Mouse (Mus musculus) MEL (cell line): ENCODE data around the gene Olfr1396. TPM values are rescaled to one million over a fixed set of nuclear protein-coding genes. Genes with fewer than 3 reads are reported as not detected.

Experiments
- DNase-seq: peaks from one replicate; pipeline ENCODE4 v3.0.0; 2011; ENCODE audit warnings: low read depth, low spot score
- H3K27ac ChIP-seq: 2 replicates; pipeline ENCODE4 v1.5.1; 2012; ENCODE audit warnings: low read depth, mild to moderate bottlenecking, control low read depth, low read length, moderate library complexity; ENCODE audit not compliant: control insufficient read depth
- H3K27me3 ChIP-seq, 2 experiments: fragments of 150-350 bp in 1 of 2; sonication (generic) in 1 of 2; 2 replicates each; pipeline ENCODE4 v1.6.1; 2012; ENCODE audit warnings: low read length in 2 of 2, mild to moderate bottlenecking in 2 of 2, improper control_type of control experiment in 1 of 2, moderate library complexity in 1 of 2; ENCODE audit not compliant: insufficient read depth in 2 of 2, control insufficient read depth in 1 of 2
- H3K36me3 ChIP-seq, 2 experiments: 2 replicates each; pipeline ENCODE4 v1.6.1; 2012 to 2014; ENCODE audit warnings: low read length in 2 of 2, improper control_type of control experiment in 1 of 2, inconsistent platforms in 1 of 2, mild to moderate bottlenecking in 1 of 2; ENCODE audit not compliant: insufficient read depth in 2 of 2, control insufficient read depth in 1 of 2
- H3K4me1 ChIP-seq, 2 experiments: fragments of 150-350 bp in 1 of 2; sonication (generic) in 1 of 2; 2 replicates each; pipeline ENCODE4 v1.6.1; 2012; ENCODE audit warnings: low read length in 2 of 2, improper control_type of control experiment in 1 of 2, mild to moderate bottlenecking in 1 of 2; ENCODE audit not compliant: insufficient read depth in 2 of 2, control insufficient read depth in 1 of 2
- H3K4me3 ChIP-seq, 2 experiments: fragments of 150-350 bp in 1 of 2; sonication (generic) in 1 of 2; 2 replicates each; pipeline ENCODE4 v1.5.1; 2012; ENCODE audit warnings: low read depth in 2 of 2, low read length in 2 of 2, mild to moderate bottlenecking in 2 of 2, moderate library complexity in 2 of 2, control low read depth in 1 of 2, improper control_type of control experiment in 1 of 2; ENCODE audit not compliant: control insufficient read depth in 1 of 2, insufficient read depth in 1 of 2
- H3K79me2 ChIP-seq: 2 replicates; pipeline ENCODE4 v1.6.1; 2012; ENCODE audit warnings: mild to moderate bottlenecking, low read length, moderate library complexity; ENCODE audit not compliant: control insufficient read depth, poor library complexity, insufficient read depth
- H3K9ac ChIP-seq: 2 replicates; pipeline ENCODE4 v1.6.1; 2012; ENCODE audit warnings: low read depth, mild to moderate bottlenecking, control low read depth, low read length, moderate library complexity; ENCODE audit not compliant: control insufficient read depth, poor library complexity, severe bottlenecking
- H3K9me3 ChIP-seq: fragments of 150-350 bp; sonication (generic); replicated peaks from 2 replicates; pipeline ENCODE4 v1.6.1; 2012; ENCODE audit warnings: mild to moderate bottlenecking, low read length, improper control_type of control experiment, moderate library complexity; ENCODE audit not compliant: insufficient read depth
- CHD1 ChIP-seq: IDR thresholded peaks from 2 replicates; pipeline ENCODE4 v1.6.1; 2012; ENCODE audit warnings: low read depth, mild to moderate bottlenecking, inconsistent platforms, low read length, improper control_type of control experiment
- CHD2 ChIP-seq: IDR thresholded peaks from 2 replicates; pipeline ENCODE4 v1.6.1; 2011; ENCODE audit warnings: low read length, improper control_type of control experiment
- CTCF ChIP-seq, 3 experiments: IDR thresholded peaks in 2 of 3; conservative IDR thresholded peaks in 1 of 3; 2 replicates each; pipeline ENCODE4 v1.5.1; 2011 to 2012; ENCODE audit warnings: low read length in 3 of 3, low read depth in 2 of 3, mild to moderate bottlenecking in 2 of 3, improper control_type of control experiment in 1 of 3, inconsistent platforms in 1 of 3, mixed read lengths in 1 of 3, moderate library complexity in 1 of 3; ENCODE audit not compliant: control insufficient read depth in 1 of 3, insufficient read depth in 1 of 3, poor library complexity in 1 of 3, severe bottlenecking in 1 of 3
- E2F4 ChIP-seq: IDR thresholded peaks from 2 replicates; pipeline ENCODE4 v1.6.1; 2011; ENCODE audit warnings: low read depth, low read length, improper control_type of control experiment, borderline replicate concordance
- ELF1 ChIP-seq: IDR thresholded peaks from 2 replicates; pipeline ENCODE4 v1.6.1; 2014; ENCODE audit warnings: low read depth, mild to moderate bottlenecking, inconsistent platforms, low read length, improper control_type of control experiment, moderate library complexity
- EP300 ChIP-seq, 2 experiments: IDR thresholded peaks; 2 replicates each; pipeline ENCODE4 v1.6.1; 2011; ENCODE audit warnings: improper control_type of control experiment in 2 of 2, low read length in 2 of 2, low read depth in 1 of 2, mild to moderate bottlenecking in 1 of 2
- ETS1 ChIP-seq: IDR thresholded peaks from 2 replicates; pipeline ENCODE4 v1.6.1; 2012; ENCODE audit warnings: low read depth, mild to moderate bottlenecking, inconsistent platforms, low read length, improper control_type of control experiment, moderate library complexity
- GATA1 ChIP-seq: IDR thresholded peaks from 2 replicates; pipeline ENCODE4 v1.6.1; 2011; ENCODE audit warnings: low read depth, low read length, improper control_type of control experiment
- JUND ChIP-seq: IDR thresholded peaks from 2 replicates; pipeline ENCODE4 v1.6.1; 2011; ENCODE audit warnings: low read depth, mild to moderate bottlenecking, improper control_type of control experiment, low read length
- MAFK ChIP-seq: IDR thresholded peaks from 2 replicates; pipeline ENCODE4 v1.6.1; 2011; ENCODE audit warnings: low read depth, mild to moderate bottlenecking, low read length, improper control_type of control experiment, borderline replicate concordance
- MAZ ChIP-seq: IDR thresholded peaks from 2 replicates; pipeline ENCODE4 v1.6.1; 2012; ENCODE audit warnings: low read depth, mild to moderate bottlenecking, inconsistent platforms, low read length, improper control_type of control experiment
- MXI1 ChIP-seq: IDR thresholded peaks from 2 replicates; pipeline ENCODE4 v1.6.1; 2011; ENCODE audit warnings: mild to moderate bottlenecking, low read depth, low read length, improper control_type of control experiment
- MYB ChIP-seq: IDR thresholded peaks from 2 replicates; pipeline ENCODE4 v1.6.1; 2011; ENCODE audit warnings: mild to moderate bottlenecking, low read depth, low read length, improper control_type of control experiment
- NRF1 ChIP-seq: IDR thresholded peaks from 2 replicates; pipeline ENCODE4 v1.6.1; 2014; ENCODE audit warnings: low read depth, mild to moderate bottlenecking, inconsistent platforms, low read length, improper control_type of control experiment, moderate library complexity; ENCODE audit not compliant: poor library complexity, insufficient read depth, severe bottlenecking
- POLR2AphosphoS2 ChIP-seq: IDR thresholded peaks from 2 replicates; pipeline ENCODE4 v1.6.1; 2011; ENCODE audit warnings: low read length, improper control_type of control experiment
- RAD21 ChIP-seq: IDR thresholded peaks from 2 replicates; pipeline ENCODE4 v1.6.1; 2011; ENCODE audit warnings: mild to moderate bottlenecking, low read depth, low read length, improper control_type of control experiment
- SIN3A ChIP-seq: IDR thresholded peaks from 2 replicates; pipeline ENCODE4 v1.6.1; 2012; ENCODE audit warnings: low read length, improper control_type of control experiment, inconsistent platforms
- TAL1 ChIP-seq: IDR thresholded peaks from 2 replicates; pipeline ENCODE4 v1.6.1; 2012; ENCODE audit warnings: mild to moderate bottlenecking, inconsistent platforms, low read length, moderate library complexity, mixed read lengths
- TBP ChIP-seq: IDR thresholded peaks from 2 replicates; pipeline ENCODE4 v1.8.0; 2011; ENCODE audit warnings: low read depth, low read length, improper control_type of control experiment
- TCF12 ChIP-seq: IDR thresholded peaks from 2 replicates; pipeline ENCODE4 v1.6.1; 2014; ENCODE audit warnings: low read depth, mild to moderate bottlenecking, inconsistent platforms, low read length, improper control_type of control experiment, moderate library complexity
- UBTF ChIP-seq: IDR thresholded peaks from 2 replicates; pipeline ENCODE4 v1.6.1; 2012; ENCODE audit warnings: low read depth, mild to moderate bottlenecking, inconsistent platforms, low read length, improper control_type of control experiment, moderate library complexity, borderline replicate concordance; ENCODE audit not compliant: insufficient read depth
- USF1 ChIP-seq: IDR thresholded peaks from 2 replicates; pipeline ENCODE4 v1.6.1; 2014; ENCODE audit warnings: low read depth, mild to moderate bottlenecking, inconsistent platforms, low read length, improper control_type of control experiment, moderate library complexity
- USF2 ChIP-seq, 2 experiments: IDR thresholded peaks; 2 replicates each; pipeline ENCODE4 v1.6.1; 2011 to 2012; ENCODE audit warnings: improper control_type of control experiment in 2 of 2, low read length in 2 of 2, borderline replicate concordance in 1 of 2, inconsistent platforms in 1 of 2, low read depth in 1 of 2, mild to moderate bottlenecking in 1 of 2; ENCODE audit not compliant: insufficient read depth in 1 of 2
- ZC3H11A ChIP-seq: IDR thresholded peaks from 2 replicates; pipeline ENCODE4 v1.6.1; 2012; ENCODE audit warnings: low read depth, mild to moderate bottlenecking, inconsistent platforms, low read length, improper control_type of control experiment
- ZKSCAN1 ChIP-seq: IDR thresholded peaks from 2 replicates; pipeline ENCODE4 v1.6.1; 2012; ENCODE audit warnings: low read depth, mild to moderate bottlenecking, inconsistent platforms, low read length, improper control_type of control experiment, moderate library complexity
- ZNF384 ChIP-seq: IDR thresholded peaks from 2 replicates; pipeline ENCODE4 v1.6.1; 2012; ENCODE audit warnings: low read depth, mild to moderate bottlenecking, inconsistent platforms, low read length, improper control_type of control experiment
- polyA plus RNA-seq, 2 experiments: library from polyadenylated mRNA; stranded (reverse) in 1 of 2; unstranded in 1 of 2; fragments of >175 nt in 1 of 2; fragments of >200 nt in 1 of 2; gene quantifications; 2 replicates each; pipeline versions ENCODE4 v1.2.1 to v1.2.4; 2012; ENCODE audit warnings: low replicate concordance in 2 of 2, low read depth in 1 of 2; ENCODE audit not compliant: insufficient read length in 2 of 2, insufficient read depth in 1 of 2, missing spikeins in 1 of 2
- total RNA-seq: library from RNA; depleted of rRNA; stranded (reverse); fragments of 300-350 nt; gene quantifications from 2 replicates; pipeline ENCODE4 v1.2.3, GENCODE M21; 2012

Gene Olfr1396
- total and polyA plus RNA-seq, 3 experiments = 0.06 TPM; not detected in 2

GRCm38 (mm10) chr11:49154077-49154476 lies 39.4 kb upstream of the Olfr1396 start, which contains the start of gene Olfr1394:
TSS of gene Olfr1394 (plus strand) at chr11:49154377.
- Histone ChIP-seq H3K79me2 (no peaks in the 10 kb centered on the region), H3K27ac (no peak within 1 kb of the TSS), H3K9ac (no peak within 1 kb of the TSS), H3K4me1 (no peaks in the 10 kb centered on the region), H3K4me3 (no peak within 1 kb of the TSS), H3K27me3 (peaks cover 23 to 25% of the 10 kb centered on the region in 2 experiments), H3K9me3 (no peaks in the 10 kb centered on the region), H3K36me3 (no peaks in the 10 kb centered on the region)
- TF ChIP-seq ZC3H11A (no peak), USF1 (no peak), CHD1 (no peak), CTCF (IDR thresholded peaks at IDR 0.05 in 2 of 3, conservative IDR thresholded peaks at IDR 0.05 in 1 of 3; ENCODE audit: control insufficient read depth in 1 of 3, insufficient read depth in 1 of 3, low read depth in 2 of 3, low read length in 3 of 3, poor library complexity in 1 of 3, severe bottlenecking in 1 of 3) (no peak), ELF1 (no peak), USF2 (IDR thresholded peaks at IDR 0.05; ENCODE audit: borderline replicate concordance in 1 of 2, insufficient read depth in 1 of 2, low read depth in 1 of 2, low read length in 2 of 2) (no peak), MXI1 (no peak), E2F4 (no peak), JUND (no peak), SIN3A (no peak), TCF12 (no peak), MYB (no peak), UBTF (no peak), ZNF384 (no peak), TAL1 (no peak), TBP (no peak), NRF1 (no peak)
- DNase-seq = no peak

GRCm38 (mm10) chr11:49141974-49142373 lies 27.3 kb upstream of the Olfr1396 start, which contains the start of gene Olfr1395:
TSS of gene Olfr1395 (plus strand) at chr11:49142274.
- no peak within 1 kb of the TSS for H3K9ac ChIP-seq
- TF ChIP-seq RAD21 (no peak), ZC3H11A (no peak), USF1 (no peak), TCF12 (no peak), ETS1 (no peak), GATA1 (no peak), EP300 (IDR thresholded peaks at IDR 0.05; ENCODE audit: low read depth in 1 of 2, low read length in 2 of 2) (no peak), USF2 (IDR thresholded peaks at IDR 0.05; ENCODE audit: borderline replicate concordance in 1 of 2, insufficient read depth in 1 of 2, low read depth in 1 of 2, low read length in 2 of 2) (no peak), SIN3A (no peak), ZKSCAN1 (no peak), POLR2AphosphoS2 (no peak), JUND (no peak), MXI1 (no peak), MAFK (no peak), MAZ (no peak), E2F4 (no peak), ZNF384 (no peak), CHD2 (no peak)
- H3K27me3 ChIP-seq = peaks cover 19 to 52% of the 10 kb centered on the region in 2 experiments
- no peaks in the 10 kb centered on the region for H3K79me2 ChIP-seq
- H3K4me3 ChIP-seq = no peak within 1 kb of the TSS
- DNase-seq = no peak
- H3K9me3 ChIP-seq = no peaks in the 10 kb centered on the region
- H3K4me1 ChIP-seq = no peaks in the 10 kb centered on the region
- no peak within 1 kb of the TSS for H3K27ac ChIP-seq
- H3K36me3 ChIP-seq = no peaks in the 10 kb centered on the region
